Mouse (Mus musculus): ENCODE results near the gene Ak4.

The Ak4 gene

DNA sequence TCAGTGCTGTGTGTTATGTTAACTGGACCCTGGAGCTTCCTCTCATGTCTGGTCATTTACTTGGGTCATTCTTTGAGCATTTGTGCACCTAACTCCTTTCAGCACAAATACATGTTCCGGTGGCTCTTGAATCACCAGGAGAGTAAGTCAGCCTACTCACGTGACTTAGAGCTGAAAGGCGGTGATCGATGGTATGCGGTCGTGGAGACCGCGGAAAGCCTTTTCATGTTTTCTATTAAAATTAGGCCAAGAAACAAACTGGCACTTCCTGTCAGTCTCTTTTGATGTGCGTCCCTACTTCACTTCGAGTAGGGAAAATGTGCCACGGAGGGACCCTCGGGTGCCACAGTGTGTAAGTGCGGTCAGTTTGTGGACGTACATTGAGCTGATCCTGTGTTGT, 96.8 kb downstream of the Ak4 start:
- no peak for DNase-seq

All from lung, postnatal 36 days (tissue).